Mouse (Mus musculus): ENCODE measurements around the gene Omp. TPM values are rescaled to one million over a fixed set of nuclear protein-coding genes. Genes with fewer than 3 reads are reported as not detected.

Gene Omp
- polyA plus RNA-seq, 1 experiment, result 0.26 TPM

GRCm38 (mm10) chr7:98108636-98109430 is 36.5 kb downstream of the Omp start:
- no peak for DNase-seq
- H3K4me1 ChIP-seq (ENCODE audit: control insufficient read depth, insufficient read depth, low read length), result peaks cover 16% of the 10 kb centered on the region
- H3K4me3 ChIP-seq (replicated peaks; ENCODE audit: extremely low read depth, low read depth, low read length), result no peak overlapping the region
- WGBS, result 78% methylated on average over 16 of the region's 16 CpGs
- TF ChIP-seq CTCF (IDR thresholded peaks at IDR 0.05; ENCODE audit: insufficient read depth, low read length), result no peak
- TF ChIP-seq POLR2A (IDR thresholded peaks at IDR 0.05; ENCODE audit: borderline replicate concordance, extremely low read depth, low read depth, low read length), result no peak

GRCm38 (mm10) chr7:98106272-98106671 is 39.0 kb downstream of the Omp start:
- WGBS, result 72% methylated on average over 7 of the region's 7 CpGs
- Histone ChIP-seq H3K4me3 (replicated peaks; ENCODE audit: extremely low read depth, low read depth, low read length) (no peak overlapping the region), H3K4me1 (ENCODE audit: control insufficient read depth, insufficient read depth, low read length) (peaks cover 16% of the 10 kb centered on the region)
- TF ChIP-seq POLR2A (IDR thresholded peaks at IDR 0.05; ENCODE audit: borderline replicate concordance, extremely low read depth, low read depth, low read length) (no peak), CTCF (IDR thresholded peaks at IDR 0.05; ENCODE audit: insufficient read depth, low read length) (no peak)
- no peak for DNase-seq

GRCm38 (mm10) chr7:98104481-98105435 is 40.5 kb downstream of the Omp start:
- 50% methylated on average over 16 of the region's 16 CpGs for WGBS
- DNase-seq, result no peak
- TF ChIP-seq CTCF (IDR thresholded peaks at IDR 0.05; ENCODE audit: insufficient read depth, low read length), result no peak
- TF ChIP-seq POLR2A (IDR thresholded peaks at IDR 0.05; ENCODE audit: borderline replicate concordance, extremely low read depth, low read depth, low read length), result peak; percentile 48; the same call in 1 of the 2 replicates
- H3K4me3 ChIP-seq (replicated peaks; ENCODE audit: extremely low read depth, low read depth, low read length), result no peak overlapping the region
- peaks cover 16% of the 10 kb centered on the region for H3K4me1 ChIP-seq (ENCODE audit: control insufficient read depth, insufficient read depth, low read length)

GRCm38 (mm10) chr7:98103942-98104292 is 41.4 kb downstream of the Omp start:
- no peak overlapping the region for H3K4me3 ChIP-seq (replicated peaks; ENCODE audit: extremely low read depth, low read depth, low read length)
- no peak for TF ChIP-seq CTCF (IDR thresholded peaks at IDR 0.05; ENCODE audit: insufficient read depth, low read length)
- TF ChIP-seq POLR2A (IDR thresholded peaks at IDR 0.05; ENCODE audit: borderline replicate concordance, extremely low read depth, low read depth, low read length), result no peak
- H3K4me1 ChIP-seq (ENCODE audit: control insufficient read depth, insufficient read depth, low read length), result peaks cover 16% of the 10 kb centered on the region
- 60% methylated on average over 5 of the region's 5 CpGs for WGBS
- no peak for DNase-seq

- Histone ChIP-seq H3K4me3 (replicated peaks; ENCODE audit: extremely low read depth, low read depth, low read length) (peak overlapping the region; percentile 54), H3K4me1 (ENCODE audit: control insufficient read depth, insufficient read depth, low read length) (peaks cover 16% of the 10 kb centered on the region)
- no peak for TF ChIP-seq POLR2A (IDR thresholded peaks at IDR 0.05; ENCODE audit: borderline replicate concordance, extremely low read depth, low read depth, low read length)
- TF ChIP-seq CTCF (IDR thresholded peaks at IDR 0.05; ENCODE audit: insufficient read depth, low read length), result peak; percentile 60
- peak; percentile 81 for DNase-seq
- 9% methylated on average over 22 of the region's 26 CpGs for WGBS
Measured at GRCm38 (mm10) chr7:98103002-98103941, 42.0 kb downstream of the Omp start.

GRCm38 (mm10) chr7:98102488-98102887 is 42.8 kb downstream of the Omp start:
- DNase-seq, result no peak
- no peak overlapping the region for H3K4me3 ChIP-seq (replicated peaks; ENCODE audit: extremely low read depth, low read depth, low read length)
- peaks cover 16% of the 10 kb centered on the region for H3K4me1 ChIP-seq (ENCODE audit: control insufficient read depth, insufficient read depth, low read length)
- 95% methylated on average over 11 of the region's 11 CpGs for WGBS
- TF ChIP-seq CTCF (IDR thresholded peaks at IDR 0.05; ENCODE audit: insufficient read depth, low read length) (no peak), POLR2A (IDR thresholded peaks at IDR 0.05; ENCODE audit: borderline replicate concordance, extremely low read depth, low read depth, low read length) (no peak)

- Histone ChIP-seq H3K4me1 (ENCODE audit: control insufficient read depth, insufficient read depth, low read length) (no peaks in the 10 kb centered on the region), H3K4me3 (replicated peaks; ENCODE audit: extremely low read depth, low read depth, low read length) (no peak overlapping the region)
- 95% methylated on average over 8 of the region's 8 CpGs for WGBS
- TF ChIP-seq POLR2A (IDR thresholded peaks at IDR 0.05; ENCODE audit: borderline replicate concordance, extremely low read depth, low read depth, low read length) (no peak), CTCF (IDR thresholded peaks at IDR 0.05; ENCODE audit: insufficient read depth, low read length) (no peak)
- DNase-seq, result no peak
Measured at GRCm38 (mm10) chr7:98097557-98097956, 47.7 kb downstream of the Omp start.

GRCm38 (mm10) chr7:98095852-98096251 is 49.5 kb downstream of the Omp start:
- Histone ChIP-seq H3K4me3 (replicated peaks; ENCODE audit: extremely low read depth, low read depth, low read length) (no peak overlapping the region), H3K4me1 (ENCODE audit: control insufficient read depth, insufficient read depth, low read length) (no peaks in the 10 kb centered on the region)
- 95% methylated on average over 4 of the region's 4 CpGs for WGBS
- no peak for DNase-seq
- TF ChIP-seq POLR2A (IDR thresholded peaks at IDR 0.05; ENCODE audit: borderline replicate concordance, extremely low read depth, low read depth, low read length) (no peak), CTCF (IDR thresholded peaks at IDR 0.05; ENCODE audit: insufficient read depth, low read length) (no peak)

Other genes starting within 250 kb of the Omp start
- gene Gdpd4, start 225.5 kb downstream of the Omp start, polyA plus RNA-seq (2012; rRNA removed), result not detected in 2 replicates
- 26.4 and 30.8 TPM in 2 replicates for gene Myo7a, start 26.0 kb downstream of the Omp start, polyA plus RNA-seq (2012; rRNA removed)
- 19.0 and 22.2 TPM in 2 replicates for gene Capn5, start 32.8 kb upstream of the Omp start, polyA plus RNA-seq (2012; rRNA removed)
- 1.5 and 2.1 TPM in 2 replicates for gene B3gnt6, start 54.0 kb upstream of the Omp start, polyA plus RNA-seq (2012; rRNA removed)
- gene Acer3, start 175.7 kb upstream of the Omp start, polyA plus RNA-seq (2012; rRNA removed), result 22.0 and 22.6 TPM in 2 replicates
- 22.0 and 29.3 TPM in 2 replicates for gene Tsku, start 215.8 kb upstream of the Omp start, polyA plus RNA-seq (2012; rRNA removed)

Data from lung, adult 2 months (tissue).